Mouse (Mus musculus): ENCODE measurements around the gene Ltb4r2.

Gene Ltb4r2

GRCm38 (mm10) chr14:55781310-55781709 is 20.1 kb downstream of the Ltb4r2 start:
- DNase-seq (ENCODE audit: low spot score in 2 of 2): peak; percentile 33 to 63

- DNase-seq (ENCODE audit: low spot score in 2 of 2): peak; percentile 16 to 43
Measured at GRCm38 (mm10) chr14:55782361-55782960, 21.2 kb downstream of the Ltb4r2 start.

GRCm38 (mm10) chr14:55783171-55783957 is 22.1 kb downstream of the Ltb4r2 start:
- DNase-seq (ENCODE audit: low spot score in 2 of 2): peak; percentile 19 to 58

- peak; percentile 16 to 59 for DNase-seq (ENCODE audit: low spot score in 2 of 2)
Measured at GRCm38 (mm10) chr14:55783958-55784235, 22.7 kb downstream of the Ltb4r2 start, which contains the start of gene Adcy4. Gene Adcy4, minus strand, starts transcription at chr14:55784095.

GRCm38 (mm10) chr14:55785195-55785594 is 24.0 kb downstream of the Ltb4r2 start:
- peak; percentile 16 to 55 for DNase-seq (ENCODE audit: low spot score in 2 of 2)

- DNase-seq (ENCODE audit: low spot score in 2 of 2): peak in 1 of 2 experiments; percentile 47
Measured at GRCm38 (mm10) chr14:55787731-55788130, 26.5 kb downstream of the Ltb4r2 start.

- DNase-seq (ENCODE audit: low spot score in 2 of 2): peak in 1 of 2 experiments; percentile 59
Measured at GRCm38 (mm10) chr14:55788256-55789050, 27.2 kb downstream of the Ltb4r2 start, which contains the start of gene Ripk3. Gene Ripk3, minus strand, starts transcription at chr14:55788865.

GRCm38 (mm10) chr14:55793461-55793860 is 32.2 kb downstream of the Ltb4r2 start:
- no peak for DNase-seq (ENCODE audit: low spot score in 2 of 2)

GRCm38 (mm10) chr14:55793946-55794345 is 32.7 kb downstream of the Ltb4r2 start:
- DNase-seq (ENCODE audit: low spot score in 2 of 2): peak; percentile 11 to 53

GRCm38 (mm10) chr14:55795380-55796163 is 34.3 kb downstream of the Ltb4r2 start:
- DNase-seq (ENCODE audit: low spot score in 2 of 2): peak; percentile 16 to 43
